Mouse (Mus musculus) neural tube, embryonic 14.5 days (tissue): ENCODE measurements around the gene Hnf4a. TPM values are rescaled to one million over a fixed set of nuclear protein-coding genes. Genes with fewer than 3 reads are reported as not detected.

Experiments
- ATAC-seq: fragments of 200-750 bp; cut with Nextera tagmentation; 2 replicates; pipeline ENCODE4 v1.8.0; 2017; ENCODE audit warnings: low read depth, mild to moderate bottlenecking, moderate TSS enrichment, moderate library complexity
- H3K27ac ChIP-seq: fragments of 300-500 bp; sonication (generic); 2 replicates; pipeline ENCODE4 v1.5.1; 2014; ENCODE audit warnings: low read depth, mild to moderate bottlenecking, control low read depth, low read length, moderate library complexity, mixed read lengths
- H3K27me3 ChIP-seq: fragments of 300-500 bp; sonication (generic); 2 replicates; pipeline ENCODE4 v1.6.1; 2014; ENCODE audit warnings: low read length; ENCODE audit not compliant: control insufficient read depth, insufficient read depth
- H3K36me3 ChIP-seq: fragments of 300-500 bp; sonication (generic); 2 replicates; pipeline ENCODE4 v1.6.1; 2014; ENCODE audit warnings: low read length, mixed read lengths; ENCODE audit not compliant: control insufficient read depth, insufficient read depth
- H3K4me1 ChIP-seq: fragments of 300-500 bp; sonication (generic); 2 replicates; pipeline ENCODE4 v1.6.1; 2014; ENCODE audit warnings: low read length; ENCODE audit not compliant: control insufficient read depth, insufficient read depth
- H3K4me2 ChIP-seq: fragments of 300-500 bp; sonication (generic); 2 replicates; pipeline ENCODE4 v1.6.1; 2014; ENCODE audit warnings: mild to moderate bottlenecking, low read depth, low read length, control low read depth
- H3K4me3 ChIP-seq: fragments of 300-500 bp; sonication (generic); 2 replicates; pipeline ENCODE4 v1.5.1; 2014; ENCODE audit warnings: low read depth, low read length, control low read depth, mixed read lengths
- H3K9ac ChIP-seq: fragments of 300-500 bp; sonication (generic); replicated peaks from 2 replicates; pipeline ENCODE4 v1.6.1; 2014; ENCODE audit warnings: low read depth, mild to moderate bottlenecking, control low read depth, low read length, mixed read lengths
- H3K9me3 ChIP-seq: fragments of 300-500 bp; sonication (generic); 2 replicates; pipeline ENCODE4 v1.6.1; 2016; ENCODE audit warnings: low read length; ENCODE audit not compliant: control insufficient read depth
- WGBS: fragments of 180-500 bp; shearing (Covaris S2); extraction: QIAGEN DNeasy Blood & Tissue Kit; methylation state at CpG from one replicate; pipeline ENCODE4 v1.1.7; 2014; 5-methylcytosine and 5-hydroxymethylcytosine counted together
- polyA plus RNA-seq: library from polyadenylated mRNA; unstranded; fragments of >200 nt; fragmentation: Nextera tagmentation; extraction: Ambion mirVana; gene quantifications from 2 replicates; pipeline ENCODE4 v1.2.1, GENCODE M21; 2014

The Hnf4a gene
- polyA plus RNA-seq, 1 experiment from 2014 or later: not detected

DNA sequence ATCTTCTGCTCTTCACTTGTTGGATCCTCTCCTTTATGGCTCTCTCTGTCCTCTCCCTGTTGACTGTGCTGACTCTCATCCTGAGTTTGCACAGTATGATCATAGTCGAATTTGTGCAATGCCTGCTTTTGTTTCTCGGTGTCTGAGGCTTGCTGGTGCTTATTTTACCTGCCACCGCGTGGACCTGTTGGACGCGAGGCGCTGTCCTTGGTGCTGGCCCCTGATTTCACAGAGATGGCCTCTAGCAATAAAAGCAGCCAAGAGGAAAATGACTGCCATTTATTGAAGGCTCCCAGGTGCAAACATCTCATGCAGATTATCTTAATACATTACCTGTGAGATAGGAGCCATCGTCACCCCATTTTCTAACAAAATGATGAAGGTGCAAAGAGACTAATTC, 58.0 kb downstream of the Hnf4a start:
- Histone ChIP-seq H3K9ac (no peak overlapping the region), H3K4me3 (no peak overlapping the region), H3K36me3 (no peaks in the 10 kb centered on the region), H3K4me1 (peaks cover 4% of the 10 kb centered on the region; the same call in 1 of the 2 replicates), H3K9me3 (no peaks in the 10 kb centered on the region), H3K27ac (no peak overlapping the region), H3K4me2 (no peak overlapping the region), H3K27me3 (no peaks in the 10 kb centered on the region)
- WGBS: 32% methylated on average over 8 of the region's 8 CpGs
- no peak for ATAC-seq

GRCm38 (mm10) chr2:163574321-163574720, 67.7 kb downstream of the Hnf4a start:
- Histone ChIP-seq H3K9me3 (no peaks in the 10 kb centered on the region), H3K9ac (no peak overlapping the region), H3K36me3 (no peaks in the 10 kb centered on the region), H3K4me2 (no peak overlapping the region), H3K27me3 (no peaks in the 10 kb centered on the region), H3K4me1 (no peaks in the 10 kb centered on the region), H3K27ac (no peak overlapping the region), H3K4me3 (no peak overlapping the region)
- ATAC-seq: no peak
- WGBS: 85% methylated on average over 3 of the region's 3 CpGs

DNA sequence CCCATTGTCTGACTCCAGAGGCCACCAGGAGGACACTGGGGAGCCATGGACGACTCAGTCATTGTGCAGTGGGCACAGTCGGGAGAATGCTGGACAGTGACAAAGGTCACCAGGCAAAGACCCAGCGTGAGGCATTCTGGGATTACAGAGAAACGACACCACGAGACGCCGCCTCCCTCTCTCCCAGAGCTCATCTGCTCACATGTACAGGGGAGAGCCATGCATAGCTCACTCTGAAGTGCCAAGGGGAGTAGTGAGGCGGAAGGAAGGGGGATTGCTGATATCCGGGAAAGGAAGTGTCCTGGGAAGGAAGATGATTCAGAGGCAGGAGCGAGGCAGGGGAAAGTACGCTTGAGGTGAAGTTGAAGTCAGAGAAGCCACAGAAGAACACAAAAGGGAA, 68.6 kb downstream of the Hnf4a start:
- no peaks in the 10 kb centered on the region for H3K9me3 ChIP-seq
- no peaks in the 10 kb centered on the region for H3K4me1 ChIP-seq
- no peak for ATAC-seq

GRCm38 (mm10) chr2:163577986-163578385, 71.4 kb downstream of the Hnf4a start:
- no peak overlapping the region for H3K27ac ChIP-seq
- 86% methylated on average over 2 of the region's 2 CpGs for WGBS
- H3K9me3 ChIP-seq: no peaks in the 10 kb centered on the region
- no peaks in the 10 kb centered on the region for H3K36me3 ChIP-seq
- H3K4me2 ChIP-seq: no peak overlapping the region
- no peaks in the 10 kb centered on the region for H3K27me3 ChIP-seq
- no peak overlapping the region for H3K4me3 ChIP-seq
- no peak for ATAC-seq
- no peaks in the 10 kb centered on the region for H3K4me1 ChIP-seq
- H3K9ac ChIP-seq: no peak overlapping the region

More for the DNA sequence above, 68.6 kb downstream of the Hnf4a start:
- H3K27me3 ChIP-seq: no peaks in the 10 kb centered on the region
- H3K36me3 ChIP-seq: no peaks in the 10 kb centered on the region
- WGBS: 48% methylated on average over 11 of the region's 11 CpGs
- H3K4me3 ChIP-seq: no peak overlapping the region
- H3K4me2 ChIP-seq: no peak overlapping the region
- H3K27ac ChIP-seq: no peak overlapping the region
- H3K9ac ChIP-seq: no peak overlapping the region

- Histone ChIP-seq H3K36me3 (no peaks in the 10 kb centered on the region), H3K27ac (no peak overlapping the region), H3K9me3 (no peaks in the 10 kb centered on the region), H3K4me1 (no peaks in the 10 kb centered on the region), H3K4me2 (no peak overlapping the region), H3K27me3 (no peaks in the 10 kb centered on the region), H3K4me3 (no peak overlapping the region), H3K9ac (no peak overlapping the region)
- WGBS: 79% methylated on average over 13 of the region's 13 CpGs
- no peak for ATAC-seq
Measured at GRCm38 (mm10) chr2:163580069-163580945, 73.7 kb downstream of the Hnf4a start.

DNA sequence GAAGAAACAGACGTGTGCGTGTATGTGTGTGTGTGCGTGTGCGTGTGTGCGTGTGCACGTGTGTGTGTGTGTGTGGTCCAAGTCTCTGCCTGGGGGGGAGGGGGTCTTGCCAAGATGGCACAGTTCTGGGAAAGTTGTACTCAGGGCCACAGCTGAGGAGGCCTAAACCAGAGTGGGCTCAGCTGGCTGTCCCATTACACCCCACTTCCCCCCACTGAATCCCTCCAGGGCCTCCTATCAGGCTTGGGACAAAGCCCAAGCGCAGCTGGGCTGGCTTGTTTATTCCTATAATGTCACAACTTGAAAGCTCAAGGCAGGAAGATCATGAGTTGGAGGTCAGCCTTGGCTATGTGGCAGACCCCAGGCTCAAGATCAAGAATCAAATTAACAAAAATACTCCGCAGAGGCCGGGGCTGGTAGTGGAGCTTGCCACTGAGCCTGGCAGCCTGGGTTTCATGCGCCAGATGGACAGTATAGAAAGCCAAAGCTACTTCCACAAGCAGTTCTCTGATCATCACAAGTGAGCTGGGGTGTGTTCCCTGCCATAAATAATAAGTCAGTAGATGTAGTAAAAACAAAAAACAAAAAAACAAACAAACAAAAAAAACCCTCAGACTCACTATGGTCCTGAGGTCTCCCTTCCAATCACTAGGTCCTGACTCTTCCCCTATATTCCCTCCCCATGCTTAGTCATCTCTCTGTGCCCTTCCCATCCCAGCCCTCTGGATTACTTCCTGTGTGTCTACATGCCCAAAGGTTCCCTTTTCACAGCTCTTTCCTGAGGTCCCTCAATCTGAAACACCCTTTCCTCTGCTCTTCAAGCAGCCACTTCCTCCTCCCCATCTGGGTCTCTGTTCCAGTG, 76.8 kb downstream of the Hnf4a start:
- H3K4me1 ChIP-seq: no peaks in the 10 kb centered on the region
- no peak for ATAC-seq
- H3K9ac ChIP-seq: no peak overlapping the region

GRCm38 (mm10) chr2:163584088-163584426, 77.4 kb downstream of the Hnf4a start:
- H3K4me2 ChIP-seq: no peak overlapping the region
- H3K27me3 ChIP-seq: no peaks in the 10 kb centered on the region
- H3K4me3 ChIP-seq: no peak overlapping the region
- H3K9me3 ChIP-seq: no peaks in the 10 kb centered on the region
- 79% methylated on average over 10 of the region's 10 CpGs for WGBS
- ATAC-seq: no peak
- H3K9ac ChIP-seq: no peak overlapping the region
- H3K36me3 ChIP-seq: no peaks in the 10 kb centered on the region
- H3K4me1 ChIP-seq: no peaks in the 10 kb centered on the region
- H3K27ac ChIP-seq: no peak overlapping the region

More for the DNA sequence above, 76.8 kb downstream of the Hnf4a start:
- H3K36me3 ChIP-seq: no peaks in the 10 kb centered on the region
- H3K4me2 ChIP-seq: no peak overlapping the region
- H3K27me3 ChIP-seq: no peaks in the 10 kb centered on the region
- no peaks in the 10 kb centered on the region for H3K9me3 ChIP-seq
- H3K27ac ChIP-seq: no peak overlapping the region
- WGBS: 82% methylated on average over 10 of the region's 10 CpGs
- no peak overlapping the region for H3K4me3 ChIP-seq

DNA sequence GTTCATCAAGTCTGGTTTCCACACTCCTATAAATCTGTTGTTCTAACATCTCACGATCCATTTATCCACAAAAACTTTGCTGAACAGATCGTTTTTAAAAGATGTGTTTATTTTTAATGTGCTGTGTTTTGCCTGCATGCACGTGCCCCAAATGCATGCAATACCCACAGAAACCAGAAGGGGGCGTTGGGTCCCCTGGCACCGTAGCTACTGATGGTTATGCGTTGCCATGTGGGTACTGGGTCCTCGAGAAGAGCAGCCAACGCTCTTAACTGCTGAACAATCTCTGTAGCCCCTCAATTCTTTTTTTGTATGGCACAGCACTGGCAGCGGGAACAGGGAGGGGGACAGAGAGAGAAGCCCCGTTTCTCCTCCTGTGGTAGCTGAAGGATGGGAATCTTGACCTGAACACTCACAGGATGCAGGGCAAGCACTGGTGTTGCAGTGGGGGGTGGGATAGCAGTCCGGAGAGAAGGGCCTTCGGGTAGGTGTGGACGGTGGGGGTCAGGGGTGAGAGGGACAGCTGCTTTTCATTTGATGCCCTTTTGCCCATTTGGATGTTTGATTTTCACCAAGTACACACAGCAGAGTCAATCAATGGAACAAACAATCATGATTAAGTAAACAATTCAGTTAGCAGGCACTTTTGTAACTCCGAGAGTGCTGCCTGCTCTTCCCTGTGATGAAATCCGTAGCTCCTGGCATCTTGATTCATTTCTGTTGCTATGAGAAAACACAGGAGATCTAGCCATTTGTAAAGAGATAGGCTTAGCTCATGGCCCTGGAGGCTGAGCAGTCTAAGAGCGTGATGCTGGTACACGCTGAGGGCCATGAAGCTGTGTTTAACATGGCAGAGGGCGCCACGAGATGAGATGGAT, 80.0 kb downstream of the Hnf4a start:
- no peaks in the 10 kb centered on the region for H3K9me3 ChIP-seq
- H3K27ac ChIP-seq: no peak overlapping the region
- H3K36me3 ChIP-seq: no peaks in the 10 kb centered on the region
- H3K4me1 ChIP-seq: no peaks in the 10 kb centered on the region
- no peak for ATAC-seq
- no peak overlapping the region for H3K4me3 ChIP-seq
- no peaks in the 10 kb centered on the region for H3K27me3 ChIP-seq
- H3K9ac ChIP-seq: no peak overlapping the region
- no peak overlapping the region for H3K4me2 ChIP-seq
- 53% methylated on average over 19 of the region's 19 CpGs for WGBS
